Mouse (Mus musculus) spleen, postnatal 4 days (tissue): ENCODE data around the gene Syt14.

Experiments
- DNase-seq, 2 experiments: peaks; one replicate each; pipeline ENCODE4 v3.0.0; 2022; ENCODE audit warnings: low spot score in 2 of 2

Gene Syt14

DNA sequence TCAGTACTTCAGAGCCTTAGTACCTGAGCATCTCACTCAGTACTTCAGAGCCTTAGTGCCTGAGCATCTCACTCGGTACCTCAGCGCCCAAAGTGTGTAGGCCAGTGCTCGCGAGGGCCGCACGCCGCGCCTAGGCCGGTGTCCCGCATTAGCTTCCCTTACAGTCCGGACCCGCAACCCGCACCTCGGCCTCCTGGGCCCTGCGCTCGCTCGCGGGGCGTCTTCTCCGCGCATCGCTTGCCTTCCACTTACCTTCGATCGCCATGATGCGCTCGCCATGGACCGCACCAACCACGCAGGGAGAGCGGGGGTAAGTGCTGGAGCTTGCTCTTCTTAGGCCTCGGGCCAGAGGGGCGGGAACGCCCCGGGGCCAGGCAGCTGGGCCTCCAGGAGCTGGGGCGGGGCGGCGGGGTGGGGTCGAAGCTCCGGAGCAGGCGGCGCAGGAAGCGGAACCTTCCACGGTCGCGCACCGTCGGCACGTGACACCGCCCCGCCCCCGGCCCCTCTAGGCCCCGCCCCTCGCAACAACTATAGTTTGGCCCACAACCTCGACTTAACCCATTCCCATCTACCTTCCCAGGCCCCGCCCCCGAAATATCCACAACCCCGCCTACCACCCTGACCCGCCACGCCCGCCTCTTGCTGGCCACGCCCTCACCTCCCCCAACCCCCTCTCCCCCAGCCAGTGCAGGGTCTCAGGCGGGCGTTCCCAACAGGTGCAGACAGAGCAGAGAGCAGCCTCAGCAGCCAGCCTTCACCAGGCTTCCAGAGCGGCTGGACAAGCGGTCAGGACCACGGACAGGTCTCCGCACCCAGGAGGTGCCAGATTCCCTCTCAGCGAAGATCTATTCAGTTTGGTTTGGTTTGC is at the start of gene Syt14:
TSS of gene Syt14 (minus strand) at position 405 of the 868 bp plus-strand sequence.
- DNase-seq: peak; percentile 64 to 80

DNA sequence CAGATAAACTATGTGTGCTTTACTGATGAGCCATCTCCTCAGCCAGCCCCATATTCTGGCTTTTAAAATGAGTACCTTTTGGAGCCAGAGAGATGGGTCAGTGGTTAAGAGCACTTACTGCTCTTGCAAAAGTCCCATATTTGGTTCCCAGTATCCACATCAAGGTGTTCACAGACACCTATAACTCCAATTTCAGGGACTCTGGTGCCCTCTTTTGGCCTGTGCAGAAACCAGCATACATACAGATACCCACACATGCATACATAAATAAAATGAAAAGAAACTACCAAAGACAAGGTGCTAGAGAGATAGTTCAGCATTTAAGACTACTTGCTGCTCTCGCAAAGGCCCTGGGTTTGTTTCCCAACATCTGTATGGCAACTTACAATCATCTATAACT is 48.4 kb upstream of the Syt14 start:
- no peak for DNase-seq

GRCm38 (mm10) chr1:193083051-193083450 is 47.5 kb upstream of the Syt14 start:
- no peak for DNase-seq

GRCm38 (mm10) chr1:193082311-193082921 is 46.8 kb upstream of the Syt14 start:
- no peak for DNase-seq

GRCm38 (mm10) chr1:193062618-193063017 is 27.0 kb upstream of the Syt14 start:
- DNase-seq: no peak

DNA sequence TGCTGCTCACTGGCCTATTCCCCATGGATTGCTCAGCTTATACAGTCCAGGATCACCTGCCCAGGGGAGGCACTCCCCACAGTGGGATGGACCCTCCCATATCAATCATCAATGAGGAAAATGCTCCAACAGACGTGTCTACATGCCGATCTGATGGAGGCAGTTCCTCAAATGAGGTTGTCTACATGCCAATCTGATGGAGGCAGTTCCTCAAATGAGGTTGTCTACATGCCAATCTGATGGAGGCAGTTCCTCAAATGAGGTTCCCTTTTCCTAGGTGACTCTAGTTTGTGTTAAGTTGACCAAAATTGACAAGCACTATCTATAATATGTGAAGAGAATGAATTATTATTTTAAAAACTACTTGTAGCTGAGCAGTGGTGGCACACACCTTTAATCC is 24.6 kb upstream of the Syt14 start:
- no peak for DNase-seq

GRCm38 (mm10) chr1:193059596-193059995 is 24.0 kb upstream of the Syt14 start:
- DNase-seq: no peak

GRCm38 (mm10) chr1:193054401-193054800 is 18.8 kb upstream of the Syt14 start:
- no peak for DNase-seq

DNA sequence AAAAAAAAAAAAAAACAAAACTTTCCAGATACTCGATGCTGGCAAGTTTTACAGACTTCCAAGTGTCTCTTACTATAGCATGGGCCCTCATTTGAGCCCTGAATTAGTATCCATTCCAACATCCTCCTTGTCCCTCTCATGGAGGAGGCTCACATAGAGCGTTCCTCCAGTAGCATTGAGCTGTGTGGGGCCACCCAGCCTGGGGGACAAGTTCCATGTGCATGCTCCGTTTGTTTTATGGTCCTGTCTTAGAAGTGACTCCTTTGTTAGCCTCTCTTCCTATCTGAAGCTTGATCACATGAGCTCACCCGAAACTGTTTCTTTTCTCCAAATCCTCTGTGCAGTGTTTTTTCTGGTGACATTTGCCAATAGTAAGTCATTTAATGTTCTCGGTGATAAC is 17.5 kb upstream of the Syt14 start:
- DNase-seq: no peak

DNA sequence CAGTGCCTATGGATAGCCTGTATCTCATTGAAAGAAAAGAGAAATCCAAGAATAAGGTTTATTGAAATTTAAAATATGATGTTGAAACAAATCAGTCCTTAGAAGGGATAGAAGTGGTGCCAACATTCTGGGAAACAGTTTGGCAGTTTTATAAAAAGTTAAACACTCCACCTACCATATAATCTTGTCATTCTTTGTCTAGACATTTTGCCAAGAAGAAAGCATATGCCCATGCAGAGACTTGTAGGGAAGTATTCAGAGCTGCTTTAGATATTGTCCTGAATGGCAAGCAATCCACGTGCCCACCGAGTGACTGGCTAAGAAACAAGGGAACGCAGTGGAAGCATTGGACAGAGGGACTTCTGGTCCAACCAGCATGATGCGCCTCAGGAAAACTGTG is 12.0 kb upstream of the Syt14 start:
- no peak for DNase-seq

GRCm38 (mm10) chr1:193042760-193043295 is 7.3 kb upstream of the Syt14 start:
- no peak for DNase-seq

GRCm38 (mm10) chr1:193034951-193035370 is 614 bp downstream of the Syt14 start:
- DNase-seq: no peak

DNA sequence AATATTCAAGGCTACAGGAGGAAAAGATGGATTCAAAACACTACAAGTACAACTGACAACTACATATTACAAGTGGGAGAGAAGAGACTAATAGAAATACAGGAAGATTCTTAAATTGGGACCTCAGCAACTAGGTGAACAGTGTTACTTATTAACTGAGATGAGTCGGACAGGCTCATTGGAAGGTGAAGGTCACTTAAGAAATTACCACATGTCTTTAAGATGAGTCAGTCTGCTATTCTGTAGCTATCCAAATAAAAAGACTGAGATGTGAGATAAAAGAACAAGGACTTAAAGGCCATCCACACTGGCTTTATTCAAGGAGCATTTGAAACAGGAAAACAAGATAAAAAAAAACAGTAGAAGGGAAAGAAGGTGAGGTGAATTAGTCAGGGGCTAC is 11.3 kb downstream of the Syt14 start:
- no peak for DNase-seq

GRCm38 (mm10) chr1:193012351-193012750 is 23.2 kb downstream of the Syt14 start:
- no peak for DNase-seq

- peak in 1 of 2 experiments; percentile 33 for DNase-seq
Observed at GRCm38 (mm10) chr1:193011000-193011769, 24.4 kb downstream of the Syt14 start.

DNA sequence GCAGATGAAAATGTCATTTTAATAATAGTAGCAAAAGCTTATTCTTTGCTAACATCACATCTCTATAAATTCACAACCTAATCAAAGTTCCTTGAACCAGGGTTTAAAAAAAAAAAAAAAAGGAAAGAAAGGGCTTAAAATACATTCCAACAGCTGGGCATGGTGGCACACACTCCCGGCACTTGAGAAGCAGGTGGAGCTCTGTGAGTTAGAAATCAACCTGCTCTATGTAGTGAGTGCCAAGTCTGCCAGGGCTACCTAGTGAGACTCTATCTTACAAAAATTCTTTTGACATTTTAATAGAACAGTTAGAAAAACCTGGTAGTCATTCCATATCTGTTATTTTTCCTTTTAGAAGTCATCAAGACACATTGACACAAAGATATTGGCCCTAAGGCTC is 31.0 kb downstream of the Syt14 start:
- DNase-seq: no peak

DNA sequence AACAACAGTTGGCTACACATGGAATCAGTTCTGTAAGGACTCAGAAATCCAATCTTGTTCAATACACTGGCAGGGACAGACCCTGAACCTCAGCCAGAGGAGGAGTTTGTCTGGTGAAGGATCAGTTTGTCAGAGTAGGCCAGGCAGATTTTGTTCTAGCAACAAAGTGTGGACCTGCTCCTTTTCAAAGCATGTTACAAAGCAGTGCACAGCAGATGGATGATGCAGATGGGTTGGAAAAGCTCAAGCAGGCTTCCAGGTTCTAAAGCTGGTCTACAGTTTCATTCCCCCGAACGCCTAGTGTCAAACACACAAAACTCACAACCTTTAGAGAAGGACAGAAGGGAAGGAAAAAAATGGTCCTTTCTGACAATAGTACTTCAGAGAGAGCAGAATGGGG is 31.6 kb downstream of the Syt14 start:
- no peak for DNase-seq

DNA sequence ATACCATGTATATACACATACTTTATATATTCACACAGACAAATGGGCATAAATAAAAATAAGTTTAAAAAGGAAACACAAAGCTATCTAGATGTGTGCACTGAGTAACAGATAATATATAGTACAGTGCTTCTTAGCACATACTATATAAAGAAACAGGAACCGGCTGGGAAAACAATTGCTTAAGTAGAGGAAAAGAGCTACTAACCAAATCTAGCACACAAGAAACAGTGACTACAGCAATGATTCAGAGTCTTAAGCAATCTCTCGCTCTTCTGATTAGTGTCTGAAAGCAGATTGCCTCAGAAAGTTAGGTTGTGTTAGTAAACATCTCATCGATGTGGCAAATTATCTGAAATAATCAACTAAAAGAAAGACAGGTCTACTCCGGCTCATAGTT is 33.3 kb downstream of the Syt14 start:
- DNase-seq: no peak

DNA sequence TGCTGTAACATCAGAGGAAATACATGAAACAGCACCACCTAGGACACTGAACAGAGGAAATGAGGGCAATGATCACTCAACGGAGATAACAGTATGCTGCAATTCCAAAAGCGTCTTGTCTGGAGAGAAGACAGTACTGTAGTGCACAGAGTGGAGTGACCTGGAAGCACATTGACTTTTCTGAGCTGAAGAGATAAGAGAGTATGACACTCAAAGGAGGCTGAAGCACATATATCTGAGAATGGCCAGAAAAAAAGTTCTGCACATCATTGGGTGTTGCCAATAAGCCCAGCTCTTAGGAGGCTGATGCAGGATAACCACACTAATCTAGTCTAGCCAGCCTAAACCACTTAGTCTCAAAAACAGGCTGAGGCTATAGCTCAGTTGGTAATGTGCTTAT is 34.0 kb downstream of the Syt14 start:
- DNase-seq: no peak

DNA sequence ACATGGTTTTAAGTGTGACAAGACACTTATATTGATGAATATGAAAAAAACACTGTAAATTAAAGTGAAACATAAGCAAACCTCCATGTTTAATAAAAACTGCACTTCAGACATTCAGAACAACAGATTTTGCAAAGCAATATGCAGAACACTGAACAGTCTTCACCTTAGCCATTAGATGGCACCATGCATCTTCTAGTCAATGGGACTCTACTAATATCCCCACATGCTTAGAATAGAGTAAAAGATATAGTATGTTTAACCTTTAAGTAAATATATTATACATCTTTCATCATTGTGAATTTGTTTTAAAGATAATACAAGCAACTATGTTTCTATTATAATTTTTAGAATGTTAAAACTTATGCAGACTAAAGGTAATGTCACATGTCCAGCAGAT is 34.7 kb downstream of the Syt14 start:
- no peak for DNase-seq

- no peak for DNase-seq
Observed at GRCm38 (mm10) chr1:192994179-192994873, 41.2 kb downstream of the Syt14 start.

GRCm38 (mm10) chr1:192993491-192993890 is 42.1 kb downstream of the Syt14 start:
- DNase-seq: no peak
